Mouse (Mus musculus): ENCODE measurements around the gene Gorasp1. TPM values are rescaled to one million over a fixed set of nuclear protein-coding genes. Genes with fewer than 3 reads are reported as not detected.
A peak's percentile ranks its signal among the peaks of the same experiment; 100 is the strongest.

Gene Gorasp1
- polyA plus RNA-seq, 1 experiment from 2014 or later = 16.6 TPM

- Histone ChIP-seq H3K4me1 (replicated peaks) (no peaks in the 10 kb centered on the region), H3K27me3 (no peaks in the 10 kb centered on the region), H3K27ac (no peak overlapping the region), H3K4me2 (no peak overlapping the region), H3K4me3 (no peak overlapping the region), H3K9ac (no peak overlapping the region), H3K9me3 (replicated peaks) (no peaks in the 10 kb centered on the region), H3K36me3 (peaks cover 70% of the 10 kb centered on the region)
- ATAC-seq (replicated peaks; ENCODE audit: insufficient number of reproducible peaks, insufficient read depth, low FRiP score, low read depth) = no peak
- WGBS = 67% methylated on average over 4 of the region's 4 CpGs
Observed at GRCm38 (mm10) chr9:119923462-119923861, 13.9 kb downstream of the Gorasp1 start.

- Histone ChIP-seq H3K4me3 (no peak overlapping the region), H3K4me2 (no peak overlapping the region), H3K27me3 (no peaks in the 10 kb centered on the region), H3K36me3 (peaks cover 71% of the 10 kb centered on the region), H3K9me3 (replicated peaks) (no peaks in the 10 kb centered on the region), H3K27ac (no peak overlapping the region), H3K9ac (no peak overlapping the region), H3K4me1 (replicated peaks) (no peaks in the 10 kb centered on the region)
- WGBS = 92% methylated on average over 1 of the region's 1 CpGs
- no peak for ATAC-seq (replicated peaks; ENCODE audit: insufficient number of reproducible peaks, insufficient read depth, low FRiP score, low read depth)
Observed at GRCm38 (mm10) chr9:119919858-119920257, 17.5 kb downstream of the Gorasp1 start.

GRCm38 (mm10) chr9:119913087-119913838 lies 24.1 kb downstream of the Gorasp1 start:
- no peaks in the 10 kb centered on the region for H3K27me3 ChIP-seq
- WGBS = 73% methylated on average over 13 of the region's 13 CpGs
- no peak overlapping the region for H3K27ac ChIP-seq
- H3K9me3 ChIP-seq (replicated peaks) = no peaks in the 10 kb centered on the region
- H3K36me3 ChIP-seq = peaks cover 86% of the 10 kb centered on the region
- H3K4me3 ChIP-seq = no peak overlapping the region
- no peaks in the 10 kb centered on the region for H3K4me1 ChIP-seq (replicated peaks)
- no peak overlapping the region for H3K4me2 ChIP-seq
- ATAC-seq (replicated peaks; ENCODE audit: insufficient number of reproducible peaks, insufficient read depth, low FRiP score, low read depth) = no peak
- no peak overlapping the region for H3K9ac ChIP-seq

GRCm38 (mm10) chr9:119909931-119910330 lies 27.4 kb downstream of the Gorasp1 start:
- Histone ChIP-seq H3K36me3 (peaks cover 95% of the 10 kb centered on the region), H3K4me3 (no peak overlapping the region), H3K27ac (no peak overlapping the region), H3K9ac (no peak overlapping the region), H3K4me2 (no peak overlapping the region), H3K27me3 (no peaks in the 10 kb centered on the region), H3K4me1 (replicated peaks) (no peaks in the 10 kb centered on the region), H3K9me3 (replicated peaks) (no peaks in the 10 kb centered on the region)
- ATAC-seq (replicated peaks; ENCODE audit: insufficient number of reproducible peaks, insufficient read depth, low FRiP score, low read depth) = no peak
- WGBS = 86% methylated on average over 3 of the region's 3 CpGs

- Histone ChIP-seq H3K9me3 (replicated peaks) (no peaks in the 10 kb centered on the region), H3K4me1 (replicated peaks) (no peaks in the 10 kb centered on the region), H3K4me3 (no peak overlapping the region), H3K4me2 (no peak overlapping the region), H3K27ac (no peak overlapping the region), H3K9ac (no peak overlapping the region), H3K27me3 (no peaks in the 10 kb centered on the region), H3K36me3 (peaks cover 95% of the 10 kb centered on the region)
- ATAC-seq (replicated peaks; ENCODE audit: insufficient number of reproducible peaks, insufficient read depth, low FRiP score, low read depth) = no peak
- WGBS = 92% methylated on average over 3 of the region's 3 CpGs
Observed at GRCm38 (mm10) chr9:119908708-119909107, 28.7 kb downstream of the Gorasp1 start.

GRCm38 (mm10) chr9:119902410-119903151 lies 34.8 kb downstream of the Gorasp1 start:
- no peak overlapping the region for H3K9ac ChIP-seq
- ATAC-seq (replicated peaks; ENCODE audit: insufficient number of reproducible peaks, insufficient read depth, low FRiP score, low read depth) = no peak
- peaks cover 37% of the 10 kb centered on the region for H3K36me3 ChIP-seq
- 85% methylated on average over 12 of the region's 12 CpGs for WGBS
- H3K27ac ChIP-seq = no peak overlapping the region
- H3K4me2 ChIP-seq = no peak overlapping the region
- no peaks in the 10 kb centered on the region for H3K4me1 ChIP-seq (replicated peaks)
- H3K9me3 ChIP-seq (replicated peaks) = no peaks in the 10 kb centered on the region
- no peaks in the 10 kb centered on the region for H3K27me3 ChIP-seq
- no peak overlapping the region for H3K4me3 ChIP-seq

- ATAC-seq (replicated peaks; ENCODE audit: insufficient number of reproducible peaks, insufficient read depth, low FRiP score, low read depth) = no peak
- Histone ChIP-seq H3K27ac (no peak overlapping the region), H3K36me3 (peaks cover 10% of the 10 kb centered on the region)
Observed at GRCm38 (mm10) chr9:119899446-119899845, 37.9 kb downstream of the Gorasp1 start.

GRCm38 (mm10) chr9:119895040-119895721 lies 42.2 kb downstream of the Gorasp1 start:
- peak overlapping the region; percentile 88 for H3K4me2 ChIP-seq
- ATAC-seq (replicated peaks; ENCODE audit: insufficient number of reproducible peaks, insufficient read depth, low FRiP score, low read depth) = peak; percentile 67
- peak overlapping the region; percentile 96 for H3K4me3 ChIP-seq
- H3K36me3 ChIP-seq = 0 out of 2 replicates have a peak, but pooled peaks cover 2% of the 10 kb centered on the region
- peaks cover 17% of the 10 kb centered on the region for H3K4me1 ChIP-seq (replicated peaks)
- H3K27ac ChIP-seq = peak overlapping the region; percentile 81
- H3K9ac ChIP-seq = peak overlapping the region; percentile 91
- no peaks in the 10 kb centered on the region for H3K27me3 ChIP-seq
- H3K9me3 ChIP-seq (replicated peaks) = no peaks in the 10 kb centered on the region
- under 1% methylated on average over 69 of the region's 71 CpGs for WGBS

More at GRCm38 (mm10) chr9:119899446-119899845, 37.9 kb downstream of the Gorasp1 start:
- peaks cover 13% of the 10 kb centered on the region for H3K4me1 ChIP-seq (replicated peaks)
- H3K4me3 ChIP-seq = no peak overlapping the region
- no peaks in the 10 kb centered on the region for H3K27me3 ChIP-seq
- no peak overlapping the region for H3K9ac ChIP-seq
- H3K9me3 ChIP-seq (replicated peaks) = no peaks in the 10 kb centered on the region
- whole genome bisulfite sequencing = 81% methylated on average over 2 of the region's 2 CpGs
- no peak overlapping the region for H3K4me2 ChIP-seq

- Histone ChIP-seq H3K36me3 (0 out of 2 replicates have a peak, but pooled peaks cover 2% of the 10 kb centered on the region), H3K27ac (peak within 1 kb of the TSS; percentile 81), H3K9me3 (replicated peaks) (no peaks in the 10 kb centered on the region), H3K9ac (peak within 1 kb of the TSS; percentile 91), H3K4me2 (peak within 1 kb of the TSS; percentile 88), H3K4me3 (peak within 1 kb of the TSS; percentile 96), H3K4me1 (replicated peaks) (peaks cover 17% of the 10 kb centered on the region), H3K27me3 (no peaks in the 10 kb centered on the region)
- 4% methylated on average over 34 of the region's 34 CpGs for WGBS
- peak; percentile 99 for ATAC-seq (replicated peaks; ENCODE audit: insufficient number of reproducible peaks, insufficient read depth, low FRiP score, low read depth)
Observed at GRCm38 (mm10) chr9:119894339-119895009, 42.9 kb downstream of the Gorasp1 start, which contains the start of gene Wdr48. Gene Wdr48 (plus strand): TSS chr9:119894878.

- Histone ChIP-seq H3K9me3 (replicated peaks) (no peaks in the 10 kb centered on the region), H3K4me3 (0 out of 2 replicates have a peak overlapping the region, but pooled peaks have one; percentile 96), H3K27me3 (no peaks in the 10 kb centered on the region), H3K9ac (no peak overlapping the region), H3K27ac (no peak overlapping the region), H3K36me3 (0 out of 2 replicates have a peak, but pooled peaks cover 2% of the 10 kb centered on the region), H3K4me1 (replicated peaks) (peaks cover 17% of the 10 kb centered on the region), H3K4me2 (peak overlapping the region; percentile 88; the same call in 1 of the 2 replicates)
- 84% methylated on average over 5 of the region's 5 CpGs for WGBS
- ATAC-seq (replicated peaks; ENCODE audit: insufficient number of reproducible peaks, insufficient read depth, low FRiP score, low read depth) = no peak
Observed at GRCm38 (mm10) chr9:119893881-119894280, 43.5 kb downstream of the Gorasp1 start.

Data from heart, embryonic 15.5 days (tissue).